Mouse (Mus musculus): ENCODE results near the gene Gm45716.

DNA sequence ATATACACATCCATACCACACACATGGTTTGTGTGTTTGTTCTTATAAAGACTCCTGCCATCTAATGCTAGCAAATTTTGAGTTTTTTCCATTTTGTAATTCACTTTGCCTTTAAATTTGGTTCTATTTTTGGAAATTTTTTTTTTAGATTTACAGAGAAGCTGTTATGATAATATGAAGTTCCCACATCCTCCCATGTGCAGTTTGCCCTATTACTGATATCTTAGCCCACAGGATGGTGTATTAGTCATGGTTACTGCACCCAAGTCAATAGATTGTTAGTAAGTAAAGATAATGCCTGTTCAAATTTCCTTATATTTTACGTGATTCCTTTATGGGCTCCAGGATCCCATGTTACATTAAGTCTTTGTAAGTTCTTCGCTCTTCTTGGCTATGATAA lies 107.1 kb downstream of the Gm45716 start:
- no peak for TF ChIP-seq POLR2A (IDR thresholded peaks at IDR 0.05; ENCODE audit: low read depth, low read length)
- TF ChIP-seq CTCF (IDR thresholded peaks at IDR 0.05; ENCODE audit: extremely low read depth, insufficient read length, insufficient replicate concordance, low read depth, low read length), result no peak
